Mouse (Mus musculus): ENCODE data around the gene Csn1s2b. TPM values are rescaled to one million over a fixed set of nuclear protein-coding genes. Genes with fewer than 3 reads are reported as not detected.
"Not testable (repeated sequence)": the region's sequence is repeated elsewhere in the genome, so short reads cannot be mapped to it uniquely, and the experiment has no call there.

The Csn1s2b gene
- not detected in 2 replicates for polyA plus RNA-seq (2015; fragmentation: Nextera tagmentation; extraction: Ambion mirVana)

DNA sequence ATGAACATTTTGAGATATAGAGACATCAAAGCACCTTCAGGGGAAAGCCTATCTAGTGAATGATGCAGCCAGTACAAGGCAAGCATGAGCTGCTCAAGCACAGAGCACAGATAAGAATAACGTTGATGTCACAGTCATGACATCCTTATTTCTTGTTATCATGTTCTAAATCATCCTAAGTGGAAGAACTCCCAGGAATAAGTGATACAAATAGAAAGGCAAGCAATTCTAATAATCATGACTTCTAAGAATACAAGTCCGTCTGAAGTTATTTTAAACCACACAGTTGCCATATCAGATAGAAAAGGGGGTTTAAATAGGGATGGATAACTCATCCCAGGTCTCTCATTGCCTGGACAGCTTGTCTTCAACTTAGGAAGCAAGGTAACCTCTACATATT lies at the start of gene Csn1s2b:
Csn1s2b (plus strand) TSS at position 301 of the 400 bp plus-strand sequence.
- Histone ChIP-seq H3K36me3 (no peaks in the 10 kb centered on the region), H3K4me3 (no peak within 1 kb of the TSS), H3K9ac (no peak within 1 kb of the TSS), H3K4me1 (no peaks in the 10 kb centered on the region), H3K9me3 (no peaks in the 10 kb centered on the region), H3K4me2 (no peak within 1 kb of the TSS), H3K27me3 (replicated peaks) (no peaks in the 10 kb centered on the region), H3K27ac (replicated peaks) (no peak within 1 kb of the TSS)
- WGBS, result 53% methylated on average over 2 of the region's 2 CpGs
- no peak for ATAC-seq (ENCODE audit: extremely low read depth, insufficient number of reproducible peaks, low FRiP score, low TSS enrichment)

DNA sequence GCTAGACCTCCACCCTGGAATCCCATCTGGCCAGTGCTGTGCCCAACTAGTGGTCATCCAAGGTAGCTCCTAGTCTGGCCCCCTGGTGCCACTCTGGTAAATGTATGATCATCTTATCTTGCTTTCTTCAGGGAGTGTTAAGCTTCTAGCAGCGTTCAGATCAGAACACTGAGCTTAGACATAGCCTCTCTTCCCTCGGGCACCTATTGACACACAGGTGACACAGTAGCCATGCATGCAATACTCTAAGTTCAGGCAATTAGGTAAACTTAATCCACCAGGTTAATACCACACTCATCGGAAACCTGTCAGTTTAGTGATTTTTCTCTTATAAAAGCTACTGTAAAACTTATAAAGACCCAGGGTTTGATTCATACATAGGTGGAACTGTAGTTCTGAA lies 43.3 kb upstream of the Csn1s2b start:
- no peak overlapping the region for H3K4me3 ChIP-seq

DNA sequence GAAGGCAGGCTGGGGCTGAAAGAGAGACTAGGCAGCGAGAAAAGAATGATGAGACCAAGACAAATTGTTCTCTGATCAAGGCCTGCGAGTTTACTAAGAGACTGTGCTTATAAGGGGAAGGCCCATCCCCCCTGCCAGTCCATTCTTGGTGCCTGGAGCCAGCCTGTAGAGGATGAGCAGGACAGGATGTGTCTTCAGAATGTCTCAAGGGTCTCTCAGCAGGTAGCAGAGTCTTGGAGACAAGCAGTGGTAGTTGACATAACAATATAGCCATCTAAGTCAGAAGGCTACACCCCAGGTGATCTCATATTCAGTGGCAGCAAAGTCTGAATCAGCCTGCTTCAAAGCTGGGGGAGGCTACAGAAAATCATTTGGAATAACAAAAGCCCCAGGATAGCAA lies 35.7 kb upstream of the Csn1s2b start:
- not testable (repeated sequence) for H3K4me3 ChIP-seq; H3K4me2 ChIP-seq; ATAC-seq (ENCODE audit: extremely low read depth, insufficient number of reproducible peaks, low FRiP score, low TSS enrichment); H3K36me3 ChIP-seq; H3K4me1 ChIP-seq; H3K9me3 ChIP-seq; H3K9ac ChIP-seq; H3K27me3 ChIP-seq (replicated peaks); H3K27ac ChIP-seq (replicated peaks)
- WGBS, result 31% methylated on average over 2 of the region's 2 CpGs

More for the DNA sequence above, 43.3 kb upstream of the Csn1s2b start:
- Histone ChIP-seq H3K27me3 (replicated peaks) (no peaks in the 10 kb centered on the region), H3K9ac (no peak overlapping the region), H3K4me2 (no peak overlapping the region), H3K27ac (replicated peaks) (no peak overlapping the region), H3K9me3 (no peaks in the 10 kb centered on the region), H3K4me1 (no peaks in the 10 kb centered on the region), H3K36me3 (no peaks in the 10 kb centered on the region)
- no peak for ATAC-seq (ENCODE audit: extremely low read depth, insufficient number of reproducible peaks, low FRiP score, low TSS enrichment)
- 57% methylated on average over 3 of the region's 3 CpGs for whole genome bisulfite sequencing

DNA sequence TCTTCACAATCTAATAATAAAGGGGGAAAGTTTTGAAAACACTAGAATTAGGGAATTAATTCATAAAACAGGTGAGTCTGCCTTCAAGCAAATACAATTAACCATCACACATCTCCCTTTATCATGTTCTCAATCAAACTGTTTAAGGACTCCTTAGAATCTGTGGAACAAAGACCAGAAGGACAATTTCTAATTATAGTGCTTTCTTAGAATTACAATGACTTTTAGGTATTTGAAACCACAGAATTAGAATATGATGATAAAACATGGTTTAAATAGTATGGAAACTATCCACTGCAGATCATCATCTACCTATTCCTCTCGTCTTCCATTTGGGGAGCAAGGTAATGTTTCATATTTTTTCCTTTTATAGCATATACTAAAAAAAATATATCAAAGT lies 33.6 kb upstream of the Csn1s2b start, which contains the start of gene Csn1s2a:
Csn1s2a (plus strand) TSS at position 301 of the 400 bp plus-strand sequence.
- no peaks in the 10 kb centered on the region for H3K27me3 ChIP-seq (replicated peaks)
- H3K4me3 ChIP-seq, result no peak within 1 kb of the TSS
- H3K27ac ChIP-seq (replicated peaks), result no peak within 1 kb of the TSS
- H3K9me3 ChIP-seq, result no peaks in the 10 kb centered on the region
- no peaks in the 10 kb centered on the region for H3K36me3 ChIP-seq
- H3K4me1 ChIP-seq, result no peaks in the 10 kb centered on the region
- no peak within 1 kb of the TSS for H3K4me2 ChIP-seq
- ATAC-seq (ENCODE audit: extremely low read depth, insufficient number of reproducible peaks, low FRiP score, low TSS enrichment), result no peak
- WGBS, result 59% methylated on average over 1 of the region's 1 CpGs
- H3K9ac ChIP-seq, result no peak within 1 kb of the TSS

DNA sequence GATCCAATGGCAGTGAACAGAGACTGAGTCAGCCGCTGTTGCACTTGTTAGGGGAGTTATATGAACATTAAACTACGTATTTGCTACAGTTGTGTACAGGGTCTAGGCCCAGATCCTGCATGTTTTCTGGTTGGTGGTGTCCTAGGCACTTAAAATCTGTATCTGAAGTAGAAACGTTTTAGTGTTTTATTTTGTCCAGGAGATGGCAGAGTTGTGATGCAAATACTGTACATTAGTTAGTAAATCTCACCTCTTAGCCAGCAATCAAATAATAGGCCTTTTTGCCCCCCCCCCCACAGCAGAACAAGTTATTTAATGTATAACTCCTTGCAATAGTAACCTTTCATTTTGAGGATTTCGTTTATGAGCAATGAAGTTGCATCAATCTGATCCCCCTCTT lies 25.2 kb upstream of the Csn1s2b start:
- ATAC-seq (ENCODE audit: extremely low read depth, insufficient number of reproducible peaks, low FRiP score, low TSS enrichment), result no peak
- 41% methylated on average over 4 of the region's 4 CpGs for WGBS

DNA sequence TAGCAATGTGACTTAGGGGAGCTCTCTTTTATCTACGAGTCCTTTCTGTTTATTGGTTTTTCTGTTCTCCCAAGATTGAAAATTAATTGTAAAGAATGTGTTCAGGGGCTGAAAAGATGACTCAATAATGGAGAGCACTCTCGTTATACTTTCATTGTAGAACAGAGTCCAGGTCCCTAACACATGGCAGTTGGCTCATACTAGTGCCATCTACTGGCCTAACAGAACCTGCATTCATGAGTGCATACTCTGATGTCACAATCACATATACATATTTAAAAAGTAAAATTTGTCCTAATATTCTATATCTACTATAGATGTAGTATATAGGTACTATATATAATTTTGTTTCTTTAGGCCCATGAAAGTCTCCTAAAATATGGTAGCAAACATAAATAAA lies 1.4 kb downstream of the Csn1s2b start:
- no peak overlapping the region for H3K9ac ChIP-seq
- no peak overlapping the region for H3K4me3 ChIP-seq
- WGBS, result 50% methylated on average over 2 of the region's 2 CpGs
- no peak overlapping the region for H3K27ac ChIP-seq (replicated peaks)
- H3K36me3 ChIP-seq, result no peaks in the 10 kb centered on the region
- H3K27me3 ChIP-seq (replicated peaks), result no peaks in the 10 kb centered on the region
- no peak overlapping the region for H3K4me2 ChIP-seq
- ATAC-seq (ENCODE audit: extremely low read depth, insufficient number of reproducible peaks, low FRiP score, low TSS enrichment), result no peak
- H3K4me1 ChIP-seq, result no peaks in the 10 kb centered on the region
- H3K9me3 ChIP-seq, result no peaks in the 10 kb centered on the region

More for the DNA sequence above, 25.2 kb upstream of the Csn1s2b start:
- H3K4me2 ChIP-seq, result no peak overlapping the region
- H3K27ac ChIP-seq (replicated peaks), result no peak overlapping the region
- no peak overlapping the region for H3K4me3 ChIP-seq
- H3K36me3 ChIP-seq, result no peaks in the 10 kb centered on the region
- no peaks in the 10 kb centered on the region for H3K9me3 ChIP-seq
- no peak overlapping the region for H3K9ac ChIP-seq
- no peaks in the 10 kb centered on the region for H3K27me3 ChIP-seq (replicated peaks)
- no peaks in the 10 kb centered on the region for H3K4me1 ChIP-seq

DNA sequence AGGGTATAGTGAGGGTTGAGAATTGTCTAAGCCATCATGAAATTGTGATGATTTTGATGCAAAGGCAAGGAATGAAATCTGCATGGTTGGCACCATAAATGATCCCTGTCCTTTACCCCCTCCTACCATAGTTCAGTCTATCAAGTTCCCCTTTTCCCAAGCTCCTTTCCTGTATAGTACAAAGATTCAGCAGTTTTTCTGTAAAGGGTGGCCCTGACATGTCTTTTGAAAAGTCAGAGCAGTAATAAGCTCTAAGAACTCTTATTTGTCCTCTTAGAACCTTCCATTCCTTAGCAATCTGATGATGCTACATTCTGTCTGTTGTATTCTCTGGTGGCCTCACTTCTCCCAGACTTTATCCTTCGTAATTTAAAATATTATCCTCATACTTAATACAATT lies 17.5 kb downstream of the Csn1s2b start, which contains the start of gene Prr27:
Prr27 (plus strand) TSS at position 301 of the 400 bp plus-strand sequence.
- H3K9ac ChIP-seq, result no peak within 1 kb of the TSS
- ATAC-seq (ENCODE audit: extremely low read depth, insufficient number of reproducible peaks, low FRiP score, low TSS enrichment), result no peak
- no peaks in the 10 kb centered on the region for H3K36me3 ChIP-seq
- no peak within 1 kb of the TSS for H3K4me2 ChIP-seq
- H3K9me3 ChIP-seq, result no peaks in the 10 kb centered on the region
- H3K4me1 ChIP-seq, result no peaks in the 10 kb centered on the region
- H3K4me3 ChIP-seq, result no peak within 1 kb of the TSS
- WGBS, result 55% methylated on average over 1 of the region's 1 CpGs
- no peaks in the 10 kb centered on the region for H3K27me3 ChIP-seq (replicated peaks)
- no peak within 1 kb of the TSS for H3K27ac ChIP-seq (replicated peaks)

DNA sequence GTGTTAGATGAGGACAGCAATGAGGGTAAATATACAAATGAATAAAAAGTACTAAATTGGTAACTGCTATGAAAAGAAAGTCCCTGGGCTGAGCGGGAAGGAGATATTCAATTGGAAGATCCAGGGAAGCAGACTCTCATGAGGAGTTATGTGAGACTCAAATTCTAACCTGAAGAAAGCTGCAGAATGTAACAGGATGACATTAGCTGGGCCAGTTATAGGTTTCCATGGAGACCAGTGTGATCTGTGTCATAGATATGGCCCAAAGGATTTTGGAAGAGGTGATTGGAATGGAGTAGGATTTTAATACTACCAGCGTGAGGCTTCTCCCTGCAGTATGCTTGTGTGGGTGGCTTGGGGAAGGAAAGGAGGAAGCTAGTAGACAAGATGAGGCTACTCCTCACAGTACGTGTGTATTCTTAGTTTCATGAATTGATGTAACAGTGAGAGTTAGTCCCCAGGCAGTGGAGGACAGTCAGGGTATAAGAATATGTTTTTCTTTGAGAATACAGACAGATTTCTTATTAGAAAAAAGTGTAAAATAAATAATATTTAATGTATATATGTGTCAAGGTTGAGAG lies 47.3 kb downstream of the Csn1s2b start:
- no peaks in the 10 kb centered on the region for H3K27me3 ChIP-seq (replicated peaks)
- no peaks in the 10 kb centered on the region for H3K9me3 ChIP-seq
- no peak overlapping the region for H3K4me3 ChIP-seq
- H3K9ac ChIP-seq, result no peak overlapping the region
- H3K4me2 ChIP-seq, result no peak overlapping the region
- H3K4me1 ChIP-seq, result no peaks in the 10 kb centered on the region
- ATAC-seq (ENCODE audit: extremely low read depth, insufficient number of reproducible peaks, low FRiP score, low TSS enrichment), result no peak
- H3K36me3 ChIP-seq, result no peaks in the 10 kb centered on the region
- 70% methylated on average over 3 of the region's 3 CpGs for WGBS
- H3K27ac ChIP-seq (replicated peaks), result no peak overlapping the region

DNA sequence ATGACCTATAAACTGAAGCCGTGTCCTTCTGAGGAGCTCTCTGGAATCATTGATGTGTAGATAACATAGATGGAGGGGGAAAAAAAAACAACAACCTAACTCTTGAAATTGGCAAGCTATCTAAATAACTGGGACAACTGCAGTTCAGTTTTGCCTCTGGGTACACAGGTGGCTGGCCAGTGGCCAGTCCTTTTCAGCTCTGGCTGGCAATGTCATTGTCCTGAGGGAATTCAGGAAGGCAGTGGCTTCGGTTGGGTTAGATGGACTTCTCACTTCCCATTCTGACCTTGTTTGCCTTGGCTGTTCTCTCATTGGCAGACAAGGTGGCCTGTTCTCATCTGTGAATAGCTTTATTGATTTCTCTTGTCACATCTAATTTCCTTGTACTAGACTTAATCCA lies 62.2 kb downstream of the Csn1s2b start:
- H3K9me3 ChIP-seq, result no peaks in the 10 kb centered on the region
- no peaks in the 10 kb centered on the region for H3K36me3 ChIP-seq
- no peak overlapping the region for H3K4me3 ChIP-seq
- no peak overlapping the region for H3K27ac ChIP-seq (replicated peaks)
- no peaks in the 10 kb centered on the region for H3K4me1 ChIP-seq
- no peak for ATAC-seq (ENCODE audit: extremely low read depth, insufficient number of reproducible peaks, low FRiP score, low TSS enrichment)
- no peaks in the 10 kb centered on the region for H3K27me3 ChIP-seq (replicated peaks)
- H3K4me2 ChIP-seq, result no peak overlapping the region
- no peak overlapping the region for H3K9ac ChIP-seq
- 51% methylated on average over 2 of the region's 2 CpGs for WGBS

DNA sequence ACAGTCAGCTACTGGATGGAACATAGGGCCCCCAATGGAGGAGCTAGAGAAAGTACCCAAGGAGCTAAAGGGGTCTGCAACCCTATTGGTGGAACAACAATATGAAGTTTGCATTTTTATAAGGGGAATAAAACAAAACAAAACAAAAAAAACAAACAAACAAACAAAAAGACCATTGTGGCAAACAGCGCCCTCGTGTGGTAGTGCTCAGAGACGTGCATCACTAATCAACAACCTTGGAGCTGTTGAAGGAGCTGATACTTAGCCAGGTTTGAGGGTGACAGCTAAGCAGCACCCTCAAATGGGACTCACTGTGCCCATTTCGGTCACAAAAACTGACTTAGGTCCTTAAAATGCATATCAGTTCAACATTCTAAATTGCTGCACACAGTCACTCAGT lies 63.5 kb downstream of the Csn1s2b start:
- no peak overlapping the region for H3K4me2 ChIP-seq
- H3K4me1 ChIP-seq, result no peaks in the 10 kb centered on the region
- no peaks in the 10 kb centered on the region for H3K27me3 ChIP-seq (replicated peaks)
- no peak overlapping the region for H3K9ac ChIP-seq
- no peaks in the 10 kb centered on the region for H3K9me3 ChIP-seq
- H3K27ac ChIP-seq (replicated peaks), result no peak overlapping the region
- H3K4me3 ChIP-seq, result no peak overlapping the region
- H3K36me3 ChIP-seq, result no peaks in the 10 kb centered on the region
- WGBS, result 27% methylated on average over 4 of the region's 4 CpGs
- ATAC-seq (ENCODE audit: extremely low read depth, insufficient number of reproducible peaks, low FRiP score, low TSS enrichment), result no peak
